7 mouse cellular contexts compared by ENCODE assay signal in genomic region chr1:162206998-162207707, GRCm38 (mm10).
DNase-seq lines count a peak whose midpoint lies in the region; ATAC-seq and TF ChIP-seq lines count a peak whose summit lies in the region.

No protein-coding gene starts in this region.

- no peaks in the 10 kb centered on the region for H3K36me3 ChIP-seq in liver, embryonic 11.5 days (ENCODE audit: control insufficient read depth, insufficient read depth, low read length)
- no peaks in the 10 kb centered on the region for H3K36me3 ChIP-seq in embryonic facial prominence, embryonic 12.5 days
- H3K36me3 ChIP-seq in kidney, embryonic 16.5 days (ENCODE audit: insufficient read depth, low read length) = no peaks in the 10 kb centered on the region
- no peaks in the 10 kb centered on the region for H3K36me3 ChIP-seq in myocyte (ENCODE audit: control insufficient read depth, insufficient read depth)

- DNase-seq in liver, embryonic 11.5 days (ENCODE audit: low spot score) = no peak
- no peak for DNase-seq in liver
- no peak for DNase-seq in right cerebral cortex, postnatal 4 days

- no peak overlapping the region for H3K4me3 ChIP-seq in liver, embryonic 11.5 days (ENCODE audit: low read depth, low read length)
- H3K4me3 ChIP-seq in embryonic facial prominence, embryonic 12.5 days = no peak overlapping the region
- H3K4me3 ChIP-seq in kidney, embryonic 16.5 days (ENCODE audit: low read length) = peak overlapping the region; percentile 28
- peak overlapping the region; percentile 4 for H3K4me3 ChIP-seq in myocyte

- 27% methylated on average over 12 of the region's 12 CpGs for WGBS in liver, embryonic 11.5 days
- 25% methylated on average over 12 of the region's 12 CpGs for WGBS in embryonic facial prominence, embryonic 12.5 days
- WGBS in kidney, embryonic 16.5 days = 24% methylated on average over 12 of the region's 12 CpGs

- no peaks in the 10 kb centered on the region for H3K27me3 ChIP-seq in liver, embryonic 11.5 days (replicated peaks; ENCODE audit: control insufficient read depth, insufficient read depth, low read length)
- no peaks in the 10 kb centered on the region for H3K27me3 ChIP-seq in embryonic facial prominence, embryonic 12.5 days
- no peaks in the 10 kb centered on the region for H3K27me3 ChIP-seq in kidney, embryonic 16.5 days (ENCODE audit: insufficient read depth, low read length)
- no peaks in the 10 kb centered on the region for H3K27me3 ChIP-seq in myocyte (ENCODE audit: control insufficient read depth, insufficient read depth, insufficient read length)

- H3K4me2 ChIP-seq in liver, embryonic 11.5 days = peak overlapping the region; percentile 32
- H3K4me2 ChIP-seq in embryonic facial prominence, embryonic 12.5 days (replicated peaks) = peak overlapping the region; percentile 26
- peak overlapping the region; percentile 48 for H3K4me2 ChIP-seq in kidney, embryonic 16.5 days (replicated peaks; ENCODE audit: low read depth, low read length)
- peak overlapping the region; percentile 82 for H3K4me2 ChIP-seq in myocyte (ENCODE audit: low read depth)

- 0 out of 2 replicates have a peak overlapping the region, but pooled peaks have one; percentile 16 for H3K27ac ChIP-seq in liver, embryonic 11.5 days (ENCODE audit: low read depth, low read length)
- peak overlapping the region; percentile 90 for H3K27ac ChIP-seq in embryonic facial prominence, embryonic 12.5 days
- peak overlapping the region; percentile 80 for H3K27ac ChIP-seq in kidney, embryonic 16.5 days (ENCODE audit: low read length)

- no peak for TF ChIP-seq POLR2A in myocyte (IDR thresholded peaks at IDR 0.05; ENCODE audit: insufficient read length, low read depth)

- no peak for ATAC-seq in liver, embryonic 11.5 days (replicated peaks; ENCODE audit: low FRiP score)
- no peak for ATAC-seq in embryonic facial prominence, embryonic 12.5 days (ENCODE audit: insufficient number of reproducible peaks, insufficient read depth, low FRiP score, low TSS enrichment)
- ATAC-seq in kidney, embryonic 16.5 days (ENCODE audit: low FRiP score, low TSS enrichment) = no peak
- no peak for ATAC-seq in erythroblast, adult 5-6 weeks (replicated peaks; ENCODE audit: low FRiP score, poor library complexity, severe bottlenecking)

- H3K4me1 ChIP-seq in liver, embryonic 11.5 days (replicated peaks; ENCODE audit: control insufficient read depth, insufficient read depth, low read length) = 0 out of 2 replicates have a peak, but pooled peaks cover 2% of the 10 kb centered on the region
- peaks cover 50% of the 10 kb centered on the region for H3K4me1 ChIP-seq in embryonic facial prominence, embryonic 12.5 days
- peaks cover 39% of the 10 kb centered on the region for H3K4me1 ChIP-seq in kidney, embryonic 16.5 days (ENCODE audit: insufficient read depth, low read length)

- no peaks in the 10 kb centered on the region for H3K79me2 ChIP-seq in myocyte (ENCODE audit: control insufficient read depth, insufficient read depth)

- H3K9me3 ChIP-seq in liver, embryonic 11.5 days (ENCODE audit: control insufficient read depth, low read length) = no peaks in the 10 kb centered on the region
- H3K9me3 ChIP-seq in embryonic facial prominence, embryonic 12.5 days = no peaks in the 10 kb centered on the region
- H3K9me3 ChIP-seq in kidney, embryonic 16.5 days (ENCODE audit: low read length) = no peaks in the 10 kb centered on the region

- no peak overlapping the region for H3ac ChIP-seq in myocyte (ENCODE audit: control insufficient read depth, insufficient read length)

- H3K9ac ChIP-seq in liver, embryonic 11.5 days (ENCODE audit: low read depth, low read length) = no peak overlapping the region
- no peak overlapping the region for H3K9ac ChIP-seq in embryonic facial prominence, embryonic 12.5 days
- no peak overlapping the region for H3K9ac ChIP-seq in kidney, embryonic 16.5 days (replicated peaks; ENCODE audit: low read length)

TF ChIP-seq in myocyte, 11 proteins besides CTCF, POLR2A, EP300 and RAD21:
- TF ChIP-seq MYOD1 (IDR thresholded peaks at IDR 0.05; ENCODE audit: control insufficient read depth in 1 of 3, insufficient read length in 2 of 3, low read depth in 2 of 3) (no peak), USF1 (IDR thresholded peaks at IDR 0.05; ENCODE audit: low read depth) (no peak), TCF12 (IDR thresholded peaks at IDR 0.05; ENCODE audit: insufficient read depth, poor library complexity, severe bottlenecking) (no peak), SRF (IDR thresholded peaks at IDR 0.05; ENCODE audit: control insufficient read depth, insufficient read length, low read depth) (no peak), CEBPB (IDR thresholded peaks at IDR 0.05; ENCODE audit: insufficient read depth, poor library complexity, severe bottlenecking) (no peak), MAX (IDR thresholded peaks at IDR 0.05; ENCODE audit: low read depth) (no peak), TCF3 (IDR thresholded peaks at IDR 0.05; ENCODE audit: insufficient read length, low read depth) (no peak), E2F4 (IDR thresholded peaks at IDR 0.05; ENCODE audit: insufficient read depth) (no peak), REST (IDR thresholded peaks at IDR 0.05; ENCODE audit: insufficient read depth, insufficient read length) (no peak), POLR2AphosphoS2 (IDR thresholded peaks at IDR 0.05; ENCODE audit: insufficient read length, low read depth) (no peak), MYOG (IDR thresholded peaks at IDR 0.05; ENCODE audit: control insufficient read depth in 1 of 3, insufficient read depth in 1 of 3, insufficient read length in 2 of 3, low read depth in 2 of 3) (no peak)

Comparison
In these comparisons a context has a peak if more than half of its experiments do, and no peak if none do; other contexts are left out.
1. H3K27ac ChIP-seq: peak in every context shown above with its lines; median percentile 90 in embryonic facial prominence, embryonic 12.5 days; 80 in kidney, embryonic 16.5 days; 16 in liver, embryonic 11.5 days.
2. H3K4me2 ChIP-seq: peak in every context shown above with its lines; median percentile 82 in myocyte; 48 in kidney, embryonic 16.5 days; 32 in liver, embryonic 11.5 days; 26 in embryonic facial prominence, embryonic 12.5 days.
3. H3K4me3 ChIP-seq: peak in kidney, embryonic 16.5 days (single experiment) and myocyte (single experiment); none in liver, embryonic 11.5 days (single experiment) and embryonic facial prominence, embryonic 12.5 days (single experiment).